Mouse (Mus musculus) liver, postnatal 0 days (tissue): ENCODE measurements around the gene Gm45618.

Experiments
- CTCF ChIP-seq: sonication (generic); IDR thresholded peaks from 2 replicates; pipeline ENCODE4 v1.5.1; 2016; ENCODE audit warnings: antibody characterized with exemption, low read depth
- EP300 ChIP-seq: IDR thresholded peaks from 2 replicates; pipeline ENCODE4 v1.6.1; 2016; ENCODE audit warnings: antibody characterized with exemption, low read depth, mild to moderate bottlenecking

GRCm38 (mm10) chr7:142084395-142084794, 36.1 kb downstream of the Gm45618 start:
- peak; percentile 24; the same call in 1 of the 2 replicates for TF ChIP-seq CTCF
- TF ChIP-seq EP300, result no peak
